Mouse (Mus musculus): Measurements from ENCODE around the gene Tlk2. TPM values are rescaled to one million over a fixed set of nuclear protein-coding genes. Genes with fewer than 3 reads are reported as not detected.

Gene Tlk2
- polyA plus RNA-seq, 1 experiment from 2014 or later = 15.9 TPM

- peaks cover 16% of the 10 kb centered on the region for H3K9me3 ChIP-seq (replicated peaks)
- peaks cover 9% of the 10 kb centered on the region; the same call in 1 of the 2 replicates for H3K4me1 ChIP-seq
- no peak overlapping the region for H3K27ac ChIP-seq
- H3K9ac ChIP-seq = no peak overlapping the region
- H3K36me3 ChIP-seq = peaks cover 48% of the 10 kb centered on the region
- peaks cover 43% of the 10 kb centered on the region for H3K27me3 ChIP-seq (replicated peaks)
- WGBS (ENCODE audit: insufficient replicate concordance) = 69% methylated on average over 69 of the region's 69 CpGs
- no peak overlapping the region for H3K4me3 ChIP-seq
- 0 out of 2 replicates have a peak overlapping the region, but pooled peaks have one; percentile 4 for H3K4me2 ChIP-seq
- ATAC-seq = peak; percentile 25; the same call in 1 of the 2 replicates
These were observed 13.8 kb upstream of the Tlk2 start for GRCm38 (mm10) chr11:105164516-105165510.

DNA sequence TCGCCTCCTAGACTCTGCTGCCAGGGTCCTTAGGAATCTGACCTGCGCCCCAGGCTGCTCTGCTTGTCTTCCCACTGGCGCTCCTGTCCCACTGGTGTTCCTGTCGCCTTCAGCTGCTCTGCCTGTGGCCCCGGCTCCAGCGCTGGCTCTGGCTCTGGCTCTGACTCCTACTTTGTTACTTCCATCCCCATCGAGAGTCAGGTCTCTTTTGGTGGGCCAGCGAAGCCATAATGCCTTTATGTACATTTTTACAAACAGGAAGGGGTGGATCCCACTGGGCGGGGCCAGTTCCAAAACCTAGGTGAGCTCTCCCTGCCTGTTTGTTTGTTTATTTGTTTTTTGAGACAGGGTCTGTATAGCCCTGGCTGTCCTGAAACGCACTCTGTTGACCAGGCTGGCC is 11.8 kb upstream of the Tlk2 start:
- WGBS (ENCODE audit: insufficient replicate concordance) = 84% methylated on average over 10 of the region's 10 CpGs

GRCm38 (mm10) chr11:105179523-105179922 is 916 bp downstream of the Tlk2 start:
- no peaks in the 10 kb centered on the region for H3K27me3 ChIP-seq (replicated peaks)
- H3K36me3 ChIP-seq = peaks cover 30% of the 10 kb centered on the region
- no peaks in the 10 kb centered on the region for H3K9me3 ChIP-seq (replicated peaks)
- peaks cover 40% of the 10 kb centered on the region for H3K4me1 ChIP-seq
- H3K27ac ChIP-seq = peak overlapping the region; percentile 96
- H3K4me3 ChIP-seq = peak overlapping the region; percentile 95
- WGBS (ENCODE audit: insufficient replicate concordance) = 82% methylated on average over 4 of the region's 4 CpGs
- peak overlapping the region; percentile 79 for H3K4me2 ChIP-seq
- H3K9ac ChIP-seq = peak overlapping the region; percentile 99
- ATAC-seq = no peak

More for the DNA sequence above, 11.8 kb upstream of the Tlk2 start:
- Histone ChIP-seq H3K27ac (no peak overlapping the region), H3K4me3 (no peak overlapping the region), H3K9me3 (replicated peaks) (peaks cover 16% of the 10 kb centered on the region), H3K4me1 (peaks cover 12% of the 10 kb centered on the region), H3K9ac (no peak overlapping the region), H3K36me3 (peaks cover 46% of the 10 kb centered on the region), H3K27me3 (replicated peaks) (peaks cover 43% of the 10 kb centered on the region), H3K4me2 (no peak overlapping the region)
- ATAC-seq = no peak

- Histone ChIP-seq H3K4me1 (peaks cover 44% of the 10 kb centered on the region), H3K27ac (peak overlapping the region; percentile 96), H3K27me3 (replicated peaks) (no peaks in the 10 kb centered on the region), H3K4me3 (peak overlapping the region; percentile 95), H3K36me3 (peaks cover 40% of the 10 kb centered on the region), H3K9ac (peak overlapping the region; percentile 99), H3K4me2 (peak overlapping the region; percentile 79), H3K9me3 (replicated peaks) (no peaks in the 10 kb centered on the region)
- peak; percentile 32 for ATAC-seq
- under 1% methylated on average over 35 of the region's 35 CpGs for WGBS (ENCODE audit: insufficient replicate concordance)
These were observed 2.0 kb downstream of the Tlk2 start for GRCm38 (mm10) chr11:105180471-105181091.

DNA sequence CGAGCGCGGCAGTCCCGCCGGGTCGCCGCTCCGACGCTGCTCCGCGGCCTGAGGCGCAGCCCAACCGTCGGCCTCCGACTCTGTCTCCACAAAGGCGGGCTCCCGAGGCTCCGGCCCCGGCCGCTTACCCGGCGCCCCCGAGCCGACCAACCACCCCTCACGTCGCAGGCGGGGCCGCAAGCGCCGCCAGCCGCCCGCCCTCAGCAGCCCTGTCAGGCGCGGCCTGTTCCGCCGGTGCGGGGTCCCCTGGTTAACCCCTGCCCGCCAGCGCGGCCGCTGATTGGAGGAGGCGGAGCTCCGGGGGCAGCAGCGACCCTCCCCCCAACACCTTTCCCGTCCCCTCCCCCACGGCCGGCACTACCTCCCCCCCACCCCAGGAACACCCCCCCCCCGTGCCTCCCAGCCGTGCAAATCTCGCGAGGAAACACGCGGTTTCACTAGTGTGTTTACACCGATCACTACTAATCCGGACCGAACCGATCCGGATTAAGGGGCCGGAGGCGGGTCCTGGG is 2.6 kb downstream of the Tlk2 start:
- Histone ChIP-seq H3K4me2 (peak overlapping the region; percentile 79), H3K9me3 (replicated peaks) (no peaks in the 10 kb centered on the region), H3K4me1 (peaks cover 47% of the 10 kb centered on the region), H3K27ac (peak overlapping the region; percentile 96), H3K36me3 (peaks cover 46% of the 10 kb centered on the region), H3K27me3 (replicated peaks) (no peaks in the 10 kb centered on the region), H3K4me3 (peak overlapping the region; percentile 95), H3K9ac (peak overlapping the region; percentile 99)
- ATAC-seq = peak; percentile 94
- WGBS (ENCODE audit: insufficient replicate concordance) = under 1% methylated on average over 60 of the region's 60 CpGs

DNA sequence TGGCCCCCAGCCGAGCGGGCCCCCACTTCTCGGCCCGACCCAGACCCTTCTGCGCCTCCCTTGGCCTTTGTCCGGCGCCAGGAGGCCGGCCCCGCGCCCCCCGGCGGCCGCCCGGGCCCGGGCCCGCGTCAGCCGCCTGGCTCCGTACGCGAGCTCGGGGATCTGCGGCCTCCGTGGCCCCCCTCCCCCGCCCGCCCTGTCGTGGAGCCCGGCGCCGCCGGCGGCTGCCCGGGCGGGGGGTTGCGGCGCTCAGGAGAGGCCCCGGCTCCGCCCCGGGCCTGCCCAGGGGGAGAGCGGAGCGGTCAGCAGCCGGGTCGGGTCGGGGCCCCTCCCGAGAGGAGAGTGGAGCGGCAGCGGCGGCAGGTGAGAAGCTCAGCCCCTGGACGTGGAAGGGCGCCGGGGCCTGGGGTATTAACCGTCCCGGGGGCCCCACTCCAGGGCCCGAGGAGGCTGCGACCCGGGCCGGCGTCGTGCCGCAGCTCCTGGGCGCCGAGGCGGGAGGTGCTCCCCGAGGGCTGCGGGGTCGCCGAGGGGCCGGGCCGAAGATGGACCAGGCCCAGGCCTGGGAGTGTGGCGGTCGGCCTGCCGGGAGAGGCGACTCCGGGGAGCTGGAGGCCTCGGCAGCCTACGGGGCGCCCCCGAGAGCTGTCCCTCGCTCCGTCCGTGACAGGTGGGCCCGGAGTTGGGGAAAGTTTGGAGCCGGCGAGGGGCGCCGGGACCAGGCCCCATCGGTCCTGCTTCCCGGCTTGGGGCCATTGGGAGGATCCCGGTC is 3.3 kb downstream of the Tlk2 start:
- Histone ChIP-seq H3K4me3 (peak overlapping the region; percentile 95), H3K27me3 (replicated peaks) (no peaks in the 10 kb centered on the region), H3K4me1 (peaks cover 51% of the 10 kb centered on the region), H3K4me2 (peak overlapping the region; percentile 79), H3K9me3 (replicated peaks) (no peaks in the 10 kb centered on the region), H3K27ac (peak overlapping the region; percentile 96), H3K9ac (peak overlapping the region; percentile 99), H3K36me3 (peaks cover 47% of the 10 kb centered on the region)
- 2% methylated on average over 89 of the region's 89 CpGs for WGBS (ENCODE audit: insufficient replicate concordance)
- ATAC-seq = peak; percentile 54

DNA sequence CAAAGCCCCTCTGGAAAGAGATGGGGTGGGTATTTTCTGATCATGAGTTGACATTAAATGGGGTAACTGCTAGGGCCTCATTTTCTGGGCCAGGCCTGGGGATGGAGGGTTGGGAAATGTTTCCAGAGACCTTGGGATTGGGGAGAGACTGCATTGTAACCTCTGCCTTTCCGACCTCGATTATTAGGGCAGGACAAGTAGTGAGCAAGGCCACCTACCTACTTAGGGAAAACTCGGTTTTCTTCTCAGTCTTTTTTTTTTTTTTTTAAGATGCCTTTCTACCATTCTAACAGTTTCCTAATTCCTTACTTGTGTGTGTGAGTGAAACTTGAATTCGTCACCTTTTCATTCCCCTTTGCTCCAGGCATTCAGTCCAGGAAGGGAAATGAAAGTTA is 3.9 kb downstream of the Tlk2 start:
- no peaks in the 10 kb centered on the region for H3K9me3 ChIP-seq (replicated peaks)
- peaks cover 45% of the 10 kb centered on the region for H3K36me3 ChIP-seq
- no peak for ATAC-seq
- H3K27ac ChIP-seq = peak overlapping the region; percentile 96
- no peaks in the 10 kb centered on the region for H3K27me3 ChIP-seq (replicated peaks)
- peak overlapping the region; percentile 79 for H3K4me2 ChIP-seq
- H3K4me3 ChIP-seq = peak overlapping the region; percentile 95
- H3K4me1 ChIP-seq = peaks cover 51% of the 10 kb centered on the region
- WGBS (ENCODE audit: insufficient replicate concordance) = under 1% methylated on average over 4 of the region's 4 CpGs
- H3K9ac ChIP-seq = peak overlapping the region; percentile 99

DNA sequence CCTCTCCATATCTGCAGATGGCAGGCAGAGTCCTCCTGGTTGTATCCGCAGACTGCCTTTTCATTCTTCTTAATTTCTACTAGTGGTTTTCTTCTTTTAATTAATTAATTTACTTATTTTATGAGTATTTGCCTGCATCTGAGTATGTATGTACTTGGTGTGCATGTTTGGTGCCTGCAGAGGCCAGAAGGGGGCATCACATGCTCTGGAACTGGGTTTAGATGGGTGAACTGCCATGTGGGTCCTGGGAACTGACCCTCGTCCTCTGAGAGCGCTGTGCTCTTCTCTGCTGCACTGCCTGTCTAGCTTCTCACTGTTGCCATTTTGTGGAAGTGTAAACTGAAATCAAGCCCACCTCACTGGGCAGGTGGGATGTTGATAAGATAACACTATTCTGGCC is 6.1 kb downstream of the Tlk2 start:
- H3K9me3 ChIP-seq (replicated peaks) = no peaks in the 10 kb centered on the region
- no peaks in the 10 kb centered on the region for H3K27me3 ChIP-seq (replicated peaks)
- peaks cover 54% of the 10 kb centered on the region for H3K36me3 ChIP-seq
- H3K4me1 ChIP-seq = peaks cover 50% of the 10 kb centered on the region
- 83% methylated on average over 3 of the region's 3 CpGs for WGBS (ENCODE audit: insufficient replicate concordance)
- no peak overlapping the region for H3K9ac ChIP-seq
- no peak overlapping the region for H3K4me3 ChIP-seq
- H3K27ac ChIP-seq = no peak overlapping the region
- ATAC-seq = no peak
- H3K4me2 ChIP-seq = peak overlapping the region; percentile 5; the same call in 1 of the 2 replicates

DNA sequence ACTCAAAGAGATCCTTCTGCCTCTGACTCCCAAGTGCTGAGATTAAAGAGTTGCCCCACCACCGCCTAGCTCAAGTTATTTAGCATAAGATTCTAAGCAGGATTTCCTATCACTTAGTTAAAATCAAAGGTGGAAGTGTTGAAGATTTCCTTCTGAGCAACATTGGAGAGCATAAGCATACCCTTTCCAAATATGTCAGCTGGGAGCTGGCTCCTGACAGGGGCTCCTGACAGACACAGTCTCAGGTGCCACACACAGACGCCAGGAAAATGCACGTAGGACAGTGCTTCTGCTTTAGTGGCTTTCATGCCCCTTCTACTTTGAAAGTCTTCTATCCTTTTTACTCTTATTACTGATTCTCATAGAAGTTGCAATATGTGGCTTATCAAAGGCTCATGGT is 13.6 kb downstream of the Tlk2 start:
- no peak overlapping the region for H3K9ac ChIP-seq
- peaks cover 38% of the 10 kb centered on the region for H3K4me1 ChIP-seq
- H3K4me2 ChIP-seq = no peak overlapping the region
- peaks cover 69% of the 10 kb centered on the region for H3K36me3 ChIP-seq
- H3K4me3 ChIP-seq = no peak overlapping the region
- H3K27me3 ChIP-seq (replicated peaks) = no peaks in the 10 kb centered on the region
- no peak overlapping the region for H3K27ac ChIP-seq
- WGBS (ENCODE audit: insufficient replicate concordance) = 83% methylated on average over 3 of the region's 3 CpGs
- no peaks in the 10 kb centered on the region for H3K9me3 ChIP-seq (replicated peaks)
- ATAC-seq = no peak

GRCm38 (mm10) chr11:105196893-105197662 is 18.5 kb downstream of the Tlk2 start:
- no peak overlapping the region for H3K9ac ChIP-seq
- peak; percentile 77 for ATAC-seq
- WGBS (ENCODE audit: insufficient replicate concordance) = 60% methylated on average over 4 of the region's 4 CpGs

GRCm38 (mm10) chr11:105202403-105202802 is 23.8 kb downstream of the Tlk2 start:
- ATAC-seq = no peak
- peaks cover 26% of the 10 kb centered on the region for H3K36me3 ChIP-seq
- no peaks in the 10 kb centered on the region for H3K27me3 ChIP-seq (replicated peaks)
- 53% methylated on average over 3 of the region's 3 CpGs for WGBS (ENCODE audit: insufficient replicate concordance)
- no peak overlapping the region for H3K4me3 ChIP-seq
- H3K4me1 ChIP-seq = peaks cover 69% of the 10 kb centered on the region
- no peaks in the 10 kb centered on the region for H3K9me3 ChIP-seq (replicated peaks)
- no peak overlapping the region for H3K4me2 ChIP-seq
- H3K9ac ChIP-seq = no peak overlapping the region
- H3K27ac ChIP-seq = no peak overlapping the region

More at GRCm38 (mm10) chr11:105196893-105197662, 18.5 kb downstream of the Tlk2 start:
- Histone ChIP-seq H3K27me3 (replicated peaks) (no peaks in the 10 kb centered on the region), H3K9me3 (replicated peaks) (no peaks in the 10 kb centered on the region), H3K4me3 (no peak overlapping the region), H3K4me1 (peaks cover 58% of the 10 kb centered on the region), H3K4me2 (0 out of 2 replicates have a peak overlapping the region, but pooled peaks have one; percentile 17), H3K36me3 (peaks cover 57% of the 10 kb centered on the region), H3K27ac (peak overlapping the region; percentile 64; the same call in 1 of the 2 replicates)
